Mouse (Mus musculus) midbrain, postnatal 0 days (tissue): ENCODE results near the gene 1700020L24Rik. TPM values are rescaled to one million over a fixed set of nuclear protein-coding genes. Genes with fewer than 3 reads are reported as not detected.

ENCODE experiments used
- ATAC-seq: fragments of 200-750 bp; cut with Nextera tagmentation; 2 replicates; pipeline ENCODE4 v1.8.0; 2017; ENCODE audit warnings: moderate number of reproducible peaks, mild to moderate bottlenecking, moderate TSS enrichment, moderate library complexity; ENCODE audit not compliant: low FRiP score
- DNase-seq: peaks from one replicate; pipeline ENCODE4 v3.0.0-alpha.2; 2015; ENCODE audit warnings: low spot score
- H3K27ac ChIP-seq: fragments of 300-500 bp; sonication (generic); 2 replicates; pipeline ENCODE4 v1.5.1; 2014; ENCODE audit warnings: low read depth, mild to moderate bottlenecking, low read length, mixed read lengths
- H3K27me3 ChIP-seq: fragments of 300-500 bp; sonication (generic); 2 replicates; pipeline ENCODE4 v1.6.1; 2014; ENCODE audit warnings: low read length, control low read depth, mixed read lengths; ENCODE audit not compliant: insufficient read depth
- H3K36me3 ChIP-seq: fragments of 300-500 bp; sonication (generic); 2 replicates; pipeline ENCODE4 v1.6.1; 2014; ENCODE audit warnings: low read length, control low read depth, mixed read lengths; ENCODE audit not compliant: insufficient read depth
- H3K4me1 ChIP-seq: fragments of 300-500 bp; sonication (generic); 2 replicates; pipeline ENCODE4 v1.6.1; 2014; ENCODE audit warnings: mild to moderate bottlenecking, control low read depth, antibody characterized with exemption, low read length, mixed read lengths; ENCODE audit not compliant: insufficient read depth
- H3K4me2 ChIP-seq: fragments of 300-500 bp; sonication (generic); 2 replicates; pipeline ENCODE4 v1.6.1; 2014; ENCODE audit warnings: low read depth, mild to moderate bottlenecking, low read length, mixed read lengths; ENCODE audit not compliant: poor library complexity, severe bottlenecking
- H3K4me3 ChIP-seq: fragments of 300-500 bp; sonication (generic); 2 replicates; pipeline ENCODE4 v1.5.1; 2014; ENCODE audit warnings: low read depth, mild to moderate bottlenecking, low read length, moderate library complexity
- H3K9ac ChIP-seq: fragments of 300-500 bp; sonication (generic); replicated peaks from 2 replicates; pipeline ENCODE4 v1.6.1; 2014; ENCODE audit warnings: mild to moderate bottlenecking, low read length, moderate library complexity, mixed read lengths; ENCODE audit not compliant: poor library complexity, severe bottlenecking
- H3K9me3 ChIP-seq: fragments of 300-500 bp; sonication (generic); 2 replicates; pipeline ENCODE4 v1.6.1; 2016; ENCODE audit warnings: low read length, control low read depth
- CTCF ChIP-seq: IDR thresholded peaks from 2 replicates; pipeline ENCODE4 v1.5.1; 2016; ENCODE audit warnings: antibody characterized with exemption, mild to moderate bottlenecking
- WGBS: fragments of 180-500 bp; shearing (Covaris S2); extraction: QIAGEN DNeasy Blood & Tissue Kit; methylation state at CpG from one replicate; pipeline ENCODE4 v1.1.7; 2014; 5-methylcytosine and 5-hydroxymethylcytosine counted together
- polyA plus RNA-seq: library from polyadenylated mRNA; unstranded; fragments of >200 nt; fragmentation: Nextera tagmentation; extraction: Ambion mirVana; gene quantifications from 2 replicates; pipeline ENCODE4 v1.2.1, GENCODE M21; 2015
- total RNA-seq: library from RNA; depleted of rRNA; stranded (reverse); fragments of >200 nt; gene quantifications from 2 replicates; pipeline ENCODE4 v1.2.3, GENCODE M21; 2014

Gene 1700020L24Rik
- total and polyA plus RNA-seq, 2 experiments from 2014 or later: 0.57 TPM; not detected in 1

- no peak for DNase-seq
- Histone ChIP-seq H3K36me3 (peaks cover 14% of the 10 kb centered on the region), H3K4me2 (no peak overlapping the region), H3K27me3 (no peaks in the 10 kb centered on the region), H3K9ac (no peak overlapping the region), H3K4me1 (no peaks in the 10 kb centered on the region; the same call in 1 of the 2 replicates), H3K9me3 (no peaks in the 10 kb centered on the region), H3K4me3 (no peak overlapping the region), H3K27ac (no peak overlapping the region)
- no peak for TF ChIP-seq CTCF
- ATAC-seq: no peak
- 77% methylated on average over 3 of the region's 3 CpGs for WGBS
Observed at GRCm38 (mm10) chr11:83406391-83406790, 31.1 kb upstream of the 1700020L24Rik start.

DNA sequence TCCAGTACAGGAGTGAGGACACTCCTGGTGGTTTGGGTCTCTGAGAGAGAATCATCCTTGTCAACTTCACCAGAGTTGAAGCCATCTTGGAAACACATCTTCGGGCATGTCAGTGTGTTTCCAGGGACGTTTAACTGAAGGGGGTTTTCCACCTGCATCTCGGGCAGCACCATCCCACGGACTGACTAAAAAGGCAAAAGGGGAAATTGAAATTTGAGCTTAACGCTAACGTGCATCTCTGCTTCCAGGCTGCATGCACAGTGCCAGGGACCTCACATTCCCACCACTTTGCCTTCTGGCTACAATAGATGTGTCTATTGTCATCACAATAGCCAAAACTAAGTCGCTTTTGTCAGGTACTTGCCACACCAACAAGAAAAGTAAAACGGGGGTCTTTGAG, 29.2 kb upstream of the 1700020L24Rik start:
- Histone ChIP-seq H3K9me3 (no peaks in the 10 kb centered on the region), H3K9ac (no peak overlapping the region), H3K4me3 (no peak overlapping the region), H3K4me2 (no peak overlapping the region), H3K4me1 (peaks cover 8% of the 10 kb centered on the region; the same call in 1 of the 2 replicates), H3K36me3 (peaks cover 9% of the 10 kb centered on the region), H3K27ac (no peak overlapping the region), H3K27me3 (no peaks in the 10 kb centered on the region)
- ATAC-seq (no peak), DNase-seq (no peak)
- no peak for TF ChIP-seq CTCF
- WGBS: 44% methylated on average over 8 of the region's 8 CpGs

- Histone ChIP-seq H3K4me1 (peaks cover 8% of the 10 kb centered on the region; the same call in 1 of the 2 replicates), H3K27me3 (no peaks in the 10 kb centered on the region), H3K4me2 (peak within 1 kb of the TSS; percentile 91), H3K27ac (0 out of 2 replicates have a peak within 1 kb of the TSS, but pooled peaks have one; percentile 18), H3K9ac (peak within 1 kb of the TSS; percentile 86), H3K9me3 (no peaks in the 10 kb centered on the region), H3K36me3 (peaks cover 3% of the 10 kb centered on the region; the same call in 1 of the 2 replicates), H3K4me3 (peak within 1 kb of the TSS; percentile 93)
- DNase-seq (peak; percentile 60), ATAC-seq (peak; percentile 72)
- WGBS: 1% methylated on average over 25 of the region's 44 CpGs
- TF ChIP-seq CTCF: no peak
Observed at GRCm38 (mm10) chr11:83409087-83409754, 28.3 kb upstream of the 1700020L24Rik start, which contains the start of gene Rasl10b. Rasl10b (plus strand) TSS chr11:83409137.

- Histone ChIP-seq H3K4me2 (peak overlapping the region; percentile 91), H3K36me3 (peaks cover 3% of the 10 kb centered on the region; the same call in 1 of the 2 replicates), H3K4me3 (peak overlapping the region; percentile 93), H3K4me1 (peaks cover 8% of the 10 kb centered on the region; the same call in 1 of the 2 replicates), H3K9ac (peak overlapping the region; percentile 86), H3K27ac (0 out of 2 replicates have a peak overlapping the region, but pooled peaks have one; percentile 18), H3K27me3 (no peaks in the 10 kb centered on the region), H3K9me3 (no peaks in the 10 kb centered on the region)
- DNase-seq: peak; percentile 4
- TF ChIP-seq CTCF: no peak
- 0 out of 2 replicates have a peak, but pooled peaks have one; percentile 52 for ATAC-seq
- 2% methylated on average over 19 of the region's 40 CpGs for WGBS
Observed at GRCm38 (mm10) chr11:83409792-83410291, 27.6 kb upstream of the 1700020L24Rik start.

DNA sequence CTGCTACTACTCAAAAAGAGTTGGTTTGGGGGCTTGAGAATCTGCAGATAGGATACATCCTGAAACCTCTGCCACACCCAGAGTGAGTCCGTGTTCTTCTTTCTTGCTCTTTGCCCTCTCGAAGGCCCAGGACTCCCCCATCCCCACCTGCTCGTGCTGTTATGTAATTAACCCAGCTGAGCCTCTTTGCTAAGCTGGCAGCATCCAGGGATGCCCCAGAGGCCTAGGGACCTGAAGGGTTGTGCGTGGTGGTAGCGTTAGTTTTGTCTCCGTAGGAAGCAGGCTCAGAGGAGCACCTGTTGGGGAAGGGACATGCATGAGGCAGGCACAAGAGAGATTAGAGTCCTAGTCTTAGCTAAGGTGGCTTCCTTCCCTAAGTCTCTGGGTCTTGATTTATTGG, 27.0 kb upstream of the 1700020L24Rik start:
- DNase-seq: no peak
- H3K9ac ChIP-seq: peak overlapping the region; percentile 86
- no peaks in the 10 kb centered on the region for H3K27me3 ChIP-seq
- WGBS: 46% methylated on average over 6 of the region's 6 CpGs
- H3K27ac ChIP-seq: no peak overlapping the region
- peaks cover 3% of the 10 kb centered on the region; the same call in 1 of the 2 replicates for H3K36me3 ChIP-seq
- ATAC-seq: no peak
- no peak for TF ChIP-seq CTCF
- peaks cover 8% of the 10 kb centered on the region; the same call in 1 of the 2 replicates for H3K4me1 ChIP-seq
- peak overlapping the region; percentile 91 for H3K4me2 ChIP-seq
- peak overlapping the region; percentile 93 for H3K4me3 ChIP-seq
- H3K9me3 ChIP-seq: no peaks in the 10 kb centered on the region

GRCm38 (mm10) chr11:83417080-83417479, 20.4 kb upstream of the 1700020L24Rik start:
- DNase-seq (peak; percentile 22), ATAC-seq (no peak)
- Histone ChIP-seq H3K4me2 (no peak overlapping the region), H3K4me1 (0 out of 2 replicates have a peak, but pooled peaks cover 3% of the 10 kb centered on the region), H3K9ac (no peak overlapping the region), H3K27me3 (peaks cover 4% of the 10 kb centered on the region; the same call in 1 of the 2 replicates), H3K27ac (no peak overlapping the region; the same call in 1 of the 2 replicates), H3K4me3 (no peak overlapping the region), H3K9me3 (no peaks in the 10 kb centered on the region), H3K36me3 (peaks cover 7% of the 10 kb centered on the region; the same call in 1 of the 2 replicates)
- 16% methylated on average over 5 of the region's 5 CpGs for WGBS
- no peak for TF ChIP-seq CTCF
